Mouse (Mus musculus): ENCODE data around the gene Dclk1. TPM values are rescaled to one million over a fixed set of nuclear protein-coding genes. Genes with fewer than 3 reads are reported as not detected.
A peak's percentile ranks its signal among the peaks of the same experiment; 100 is the strongest.

Gene Dclk1
- polyA plus RNA-seq, 1 experiment from 2014 or later, result 256 TPM

GRCm38 (mm10) chr3:55481140-55481539 lies 239.0 kb downstream of the Dclk1 start:
- Histone ChIP-seq H3K9me3 (ENCODE audit: control insufficient read depth, low read length) (no peaks in the 10 kb centered on the region), H3K4me3 (replicated peaks; ENCODE audit: low read length) (no peak overlapping the region), H3K9ac (no peak overlapping the region), H3K27ac (no peak overlapping the region), H3K4me1 (replicated peaks; ENCODE audit: control insufficient read depth, insufficient read depth, low read length) (no peaks in the 10 kb centered on the region), H3K36me3 (replicated peaks; ENCODE audit: control insufficient read depth, insufficient read depth) (peaks cover 25% of the 10 kb centered on the region), H3K27me3 (ENCODE audit: control insufficient read depth, insufficient read depth, low read length) (no peaks in the 10 kb centered on the region), H3K4me2 (replicated peaks) (no peak overlapping the region)
- 80% methylated on average over 1 of the region's 1 CpGs for WGBS
- DNase-seq (ENCODE audit: low spot score), result no peak
- ATAC-seq (ENCODE audit: low FRiP score), result no peak

- Histone ChIP-seq H3K9me3 (ENCODE audit: control insufficient read depth, low read length) (no peaks in the 10 kb centered on the region), H3K4me1 (replicated peaks; ENCODE audit: control insufficient read depth, insufficient read depth, low read length) (no peaks in the 10 kb centered on the region), H3K27me3 (ENCODE audit: control insufficient read depth, insufficient read depth, low read length) (no peaks in the 10 kb centered on the region), H3K4me3 (replicated peaks; ENCODE audit: low read length) (no peak overlapping the region), H3K9ac (no peak overlapping the region), H3K36me3 (replicated peaks; ENCODE audit: control insufficient read depth, insufficient read depth) (peaks cover 44% of the 10 kb centered on the region), H3K4me2 (replicated peaks) (no peak overlapping the region), H3K27ac (no peak overlapping the region)
- ATAC-seq (ENCODE audit: low FRiP score) (no peak), DNase-seq (ENCODE audit: low spot score) (no peak)
- 50% methylated on average over 4 of the region's 4 CpGs for WGBS
These were observed 241.2 kb downstream of the Dclk1 start for GRCm38 (mm10) chr3:55483328-55483727.

GRCm38 (mm10) chr3:55489231-55489990 lies 247.2 kb downstream of the Dclk1 start:
- no peak for ATAC-seq (ENCODE audit: low FRiP score)
- no peak overlapping the region for H3K4me2 ChIP-seq (replicated peaks)
- no peak overlapping the region for H3K9ac ChIP-seq
- H3K27ac ChIP-seq, result no peak overlapping the region
- H3K4me3 ChIP-seq (replicated peaks; ENCODE audit: low read length), result no peak overlapping the region
- 80% methylated on average over 12 of the region's 12 CpGs for WGBS
- H3K9me3 ChIP-seq (ENCODE audit: control insufficient read depth, low read length), result no peaks in the 10 kb centered on the region
- DNase-seq (ENCODE audit: low spot score), result no peak
- no peaks in the 10 kb centered on the region for H3K4me1 ChIP-seq (replicated peaks; ENCODE audit: control insufficient read depth, insufficient read depth, low read length)
- H3K36me3 ChIP-seq (replicated peaks; ENCODE audit: control insufficient read depth, insufficient read depth), result peaks cover 71% of the 10 kb centered on the region
- H3K27me3 ChIP-seq (ENCODE audit: control insufficient read depth, insufficient read depth, low read length), result no peaks in the 10 kb centered on the region

GRCm38 (mm10) chr3:55492021-55492420 lies 249.9 kb downstream of the Dclk1 start:
- Histone ChIP-seq H3K4me1 (replicated peaks; ENCODE audit: control insufficient read depth, insufficient read depth, low read length) (no peaks in the 10 kb centered on the region), H3K9me3 (ENCODE audit: control insufficient read depth, low read length) (no peaks in the 10 kb centered on the region), H3K27ac (0 out of 2 replicates have a peak overlapping the region, but pooled peaks have one; percentile 7), H3K4me3 (replicated peaks; ENCODE audit: low read length) (no peak overlapping the region), H3K9ac (no peak overlapping the region), H3K36me3 (replicated peaks; ENCODE audit: control insufficient read depth, insufficient read depth) (peaks cover 63% of the 10 kb centered on the region), H3K4me2 (replicated peaks) (no peak overlapping the region), H3K27me3 (ENCODE audit: control insufficient read depth, insufficient read depth, low read length) (no peaks in the 10 kb centered on the region)
- 52% methylated on average over 6 of the region's 6 CpGs for WGBS
- no peak for DNase-seq (ENCODE audit: low spot score)
- ATAC-seq (ENCODE audit: low FRiP score), result no peak

- ATAC-seq (ENCODE audit: low FRiP score), result no peak
- Histone ChIP-seq H3K4me3 (replicated peaks; ENCODE audit: low read length) (no peak overlapping the region), H3K27me3 (ENCODE audit: control insufficient read depth, insufficient read depth, low read length) (no peaks in the 10 kb centered on the region), H3K9me3 (ENCODE audit: control insufficient read depth, low read length) (no peaks in the 10 kb centered on the region), H3K9ac (no peak overlapping the region), H3K4me2 (replicated peaks) (no peak overlapping the region), H3K4me1 (replicated peaks; ENCODE audit: control insufficient read depth, insufficient read depth, low read length) (no peaks in the 10 kb centered on the region), H3K27ac (no peak overlapping the region), H3K36me3 (replicated peaks; ENCODE audit: control insufficient read depth, insufficient read depth) (peaks cover 50% of the 10 kb centered on the region)
- DNase-seq (ENCODE audit: low spot score), result no peak
- 52% methylated on average over 4 of the region's 4 CpGs for WGBS
These were observed 252.2 kb downstream of the Dclk1 start for GRCm38 (mm10) chr3:55494348-55494747.

- WGBS, result 83% methylated on average over 7 of the region's 7 CpGs
These were observed 253.1 kb downstream of the Dclk1 start for GRCm38 (mm10) chr3:55495231-55495630.

GRCm38 (mm10) chr3:55495866-55496265 lies 253.7 kb downstream of the Dclk1 start:
- H3K4me3 ChIP-seq (replicated peaks; ENCODE audit: low read length), result no peak overlapping the region
- H3K36me3 ChIP-seq (replicated peaks; ENCODE audit: control insufficient read depth, insufficient read depth), result peaks cover 45% of the 10 kb centered on the region
- H3K4me1 ChIP-seq (replicated peaks; ENCODE audit: control insufficient read depth, insufficient read depth, low read length), result no peaks in the 10 kb centered on the region
- H3K27me3 ChIP-seq (ENCODE audit: control insufficient read depth, insufficient read depth, low read length), result no peaks in the 10 kb centered on the region
- no peak overlapping the region for H3K27ac ChIP-seq
- WGBS, result 21% methylated on average over 4 of the region's 4 CpGs
- no peaks in the 10 kb centered on the region for H3K9me3 ChIP-seq (ENCODE audit: control insufficient read depth, low read length)
- H3K9ac ChIP-seq, result no peak overlapping the region
- ATAC-seq (ENCODE audit: low FRiP score) (no peak), DNase-seq (ENCODE audit: low spot score) (no peak)
- H3K4me2 ChIP-seq (replicated peaks), result no peak overlapping the region

More at GRCm38 (mm10) chr3:55495231-55495630, 253.1 kb downstream of the Dclk1 start:
- ATAC-seq (ENCODE audit: low FRiP score) (no peak), DNase-seq (ENCODE audit: low spot score) (no peak)
- H3K9ac ChIP-seq, result no peak overlapping the region
- H3K27me3 ChIP-seq (ENCODE audit: control insufficient read depth, insufficient read depth, low read length), result no peaks in the 10 kb centered on the region
- peaks cover 45% of the 10 kb centered on the region for H3K36me3 ChIP-seq (replicated peaks; ENCODE audit: control insufficient read depth, insufficient read depth)
- H3K27ac ChIP-seq, result no peak overlapping the region
- H3K4me3 ChIP-seq (replicated peaks; ENCODE audit: low read length), result no peak overlapping the region
- no peaks in the 10 kb centered on the region for H3K4me1 ChIP-seq (replicated peaks; ENCODE audit: control insufficient read depth, insufficient read depth, low read length)
- no peaks in the 10 kb centered on the region for H3K9me3 ChIP-seq (ENCODE audit: control insufficient read depth, low read length)
- H3K4me2 ChIP-seq (replicated peaks), result no peak overlapping the region

GRCm38 (mm10) chr3:55496462-55496941 lies 254.3 kb downstream of the Dclk1 start:
- 79% methylated on average over 9 of the region's 9 CpGs for WGBS
- no peak overlapping the region for H3K4me3 ChIP-seq (replicated peaks; ENCODE audit: low read length)
- H3K4me2 ChIP-seq (replicated peaks), result no peak overlapping the region
- no peak overlapping the region for H3K27ac ChIP-seq
- DNase-seq (ENCODE audit: low spot score), result no peak
- H3K4me1 ChIP-seq (replicated peaks; ENCODE audit: control insufficient read depth, insufficient read depth, low read length), result no peaks in the 10 kb centered on the region
- H3K27me3 ChIP-seq (ENCODE audit: control insufficient read depth, insufficient read depth, low read length), result no peaks in the 10 kb centered on the region
- H3K9ac ChIP-seq, result no peak overlapping the region
- no peaks in the 10 kb centered on the region for H3K9me3 ChIP-seq (ENCODE audit: control insufficient read depth, low read length)
- H3K36me3 ChIP-seq (replicated peaks; ENCODE audit: control insufficient read depth, insufficient read depth), result peaks cover 40% of the 10 kb centered on the region
- no peak for ATAC-seq (ENCODE audit: low FRiP score)

- 79% methylated on average over 7 of the region's 7 CpGs for WGBS
These were observed 257.1 kb downstream of the Dclk1 start for GRCm38 (mm10) chr3:55499298-55499697.

More at GRCm38 (mm10) chr3:55499298-55499697, 257.1 kb downstream of the Dclk1 start:
- no peak for DNase-seq (ENCODE audit: low spot score)
- no peak for ATAC-seq (ENCODE audit: low FRiP score)
- no peak overlapping the region for H3K9ac ChIP-seq
- peaks cover 47% of the 10 kb centered on the region for H3K36me3 ChIP-seq (replicated peaks; ENCODE audit: control insufficient read depth, insufficient read depth)
- no peaks in the 10 kb centered on the region for H3K27me3 ChIP-seq (ENCODE audit: control insufficient read depth, insufficient read depth, low read length)
- H3K4me3 ChIP-seq (replicated peaks; ENCODE audit: low read length), result no peak overlapping the region
- no peaks in the 10 kb centered on the region for H3K4me1 ChIP-seq (replicated peaks; ENCODE audit: control insufficient read depth, insufficient read depth, low read length)
- H3K27ac ChIP-seq, result no peak overlapping the region
- no peak overlapping the region for H3K4me2 ChIP-seq (replicated peaks)
- no peaks in the 10 kb centered on the region for H3K9me3 ChIP-seq (ENCODE audit: control insufficient read depth, low read length)

All from hindbrain, embryonic 14.5 days (tissue).